Mouse (Mus musculus) brain, embryonic 14.5 days (tissue): ENCODE data around the gene Vcp.
A peak's percentile ranks its signal among the peaks of the same experiment; 100 is the strongest.

ENCODE experiments used
- CTCF ChIP-seq: fragments of 200-500 bp; IDR thresholded peaks from 2 replicates; pipeline ENCODE4 v1.5.1; 2012; ENCODE audit warnings: inconsistent platforms, mild to moderate bottlenecking, moderate library complexity, borderline replicate concordance; ENCODE audit not compliant: insufficient read depth, insufficient read length; ENCODE audit errors: extremely low read depth
- POLR2A ChIP-seq: fragments of 200-500 bp; IDR thresholded peaks from 2 replicates; pipeline ENCODE4 v1.6.1; 2012; ENCODE audit warnings: mild to moderate bottlenecking, inconsistent platforms, borderline replicate concordance; ENCODE audit not compliant: poor library complexity, insufficient read depth, insufficient read length, severe bottlenecking; ENCODE audit errors: extremely low read depth

DNA sequence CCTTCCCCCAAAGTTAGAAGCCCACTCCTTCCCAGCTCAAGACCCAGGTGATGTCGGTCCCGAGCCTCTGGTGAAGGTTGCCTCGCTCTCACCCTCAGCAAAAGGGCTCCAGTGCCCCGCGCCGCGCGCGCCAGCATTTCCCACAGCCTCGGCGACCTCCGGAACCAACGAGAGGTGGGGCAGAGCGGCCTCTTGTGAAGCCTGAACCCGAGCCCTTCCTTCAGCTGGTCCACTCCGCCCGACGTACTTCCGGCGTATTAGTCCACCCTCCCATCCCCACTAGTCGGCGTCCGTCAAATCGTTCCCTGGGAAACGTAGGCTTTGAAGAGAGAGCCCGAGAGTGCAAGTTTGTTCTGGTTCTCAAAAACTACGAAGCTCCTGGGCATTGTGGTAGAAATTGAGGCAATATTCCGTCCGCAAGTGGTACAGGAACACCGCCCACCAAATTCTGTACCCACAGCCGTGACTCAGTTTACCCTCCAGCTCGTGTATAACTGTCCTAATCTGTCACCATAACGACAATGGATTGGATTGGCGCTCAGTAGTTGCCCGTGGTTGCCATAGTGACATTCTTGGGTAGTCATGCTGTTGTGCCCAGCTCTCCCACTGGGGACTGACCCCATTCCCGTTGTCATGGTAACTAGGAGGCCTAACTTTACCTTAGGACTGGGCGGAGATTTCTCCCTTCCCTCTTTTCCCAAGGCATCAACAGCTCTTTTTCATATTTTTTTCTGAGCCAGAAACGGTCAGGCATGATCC, 31.1 kb upstream of the Vcp start, which contains the start of gene Stoml2:
- TF ChIP-seq CTCF (peak; percentile 39; the same call in 1 of the 2 replicates), POLR2A (peak; percentile 58; the same call in 1 of the 2 replicates)
